Mouse (Mus musculus) embryonic facial prominence, embryonic 14.5 days (tissue): ENCODE data around the gene Tas2r113. TPM values are rescaled to one million over a fixed set of nuclear protein-coding genes. Genes with fewer than 3 reads are reported as not detected.
"Not testable (repeated sequence)": the region's sequence is repeated elsewhere in the genome, so short reads cannot be mapped to it uniquely, and the experiment has no call there.

Experiments used
- ATAC-seq: fragments of 200-750 bp; cut with Nextera tagmentation; 2 replicates; pipeline ENCODE4 v1.8.0; 2017; ENCODE audit warnings: low read depth, moderate number of reproducible peaks, moderate TSS enrichment
- DNase-seq: peaks from one replicate; pipeline ENCODE4 v3.0.0-alpha.2; 2015; ENCODE audit warnings: low spot score
- H3K27ac ChIP-seq: fragments of 300-500 bp; sonication (generic); replicated peaks from 2 replicates; pipeline ENCODE4 v1.5.1; 2014; ENCODE audit warnings: low read depth, mild to moderate bottlenecking, low read length, moderate library complexity
- H3K27me3 ChIP-seq: fragments of 300-500 bp; sonication (generic); replicated peaks from 2 replicates; pipeline ENCODE4 v1.6.1; 2014; ENCODE audit warnings: low read length; ENCODE audit not compliant: control insufficient read depth, insufficient read depth
- H3K36me3 ChIP-seq: fragments of 300-500 bp; sonication (generic); 2 replicates; pipeline ENCODE4 v1.6.1; 2014; ENCODE audit warnings: low read length, mixed read lengths; ENCODE audit not compliant: control insufficient read depth, insufficient read depth
- H3K4me1 ChIP-seq: fragments of 300-500 bp; sonication (generic); 2 replicates; pipeline ENCODE4 v1.6.1; 2014; ENCODE audit warnings: antibody characterized with exemption, low read length; ENCODE audit not compliant: control insufficient read depth, insufficient read depth
- H3K4me2 ChIP-seq: fragments of 300-500 bp; sonication (generic); 2 replicates; pipeline ENCODE4 v1.6.1; 2014; ENCODE audit warnings: low read depth, mild to moderate bottlenecking, low read length, moderate library complexity, mixed read lengths
- H3K4me3 ChIP-seq: fragments of 300-500 bp; sonication (generic); 2 replicates; pipeline ENCODE4 v1.5.1; 2014; ENCODE audit warnings: low read depth, mild to moderate bottlenecking, low read length
- H3K9ac ChIP-seq: fragments of 300-500 bp; sonication (generic); 2 replicates; pipeline ENCODE4 v1.6.1; 2014; ENCODE audit warnings: low read depth, mild to moderate bottlenecking, low read length, moderate library complexity, mixed read lengths
- H3K9me3 ChIP-seq: fragments of 300-500 bp; sonication (generic); 2 replicates; pipeline ENCODE4 v1.6.1; 2016; ENCODE audit warnings: low read length; ENCODE audit not compliant: control insufficient read depth
- WGBS: fragments of 180-500 bp; shearing (Covaris S2); extraction: QIAGEN DNeasy Blood & Tissue Kit; methylation state at CpG from one replicate; pipeline ENCODE4 v1.1.7; 2014; 5-methylcytosine and 5-hydroxymethylcytosine counted together
- polyA plus RNA-seq: library from polyadenylated mRNA; unstranded; fragments of >200 nt; fragmentation: Nextera tagmentation; extraction: Ambion mirVana; gene quantifications from 2 replicates; pipeline ENCODE4 v1.2.1, GENCODE M21; 2014

Gene Tas2r113
- not detected in 2 replicates for polyA plus RNA-seq

GRCm38 (mm10) chr6:132892711-132893110, at the start of gene Tas2r113:
TSS of gene Tas2r113 (plus strand) at chr6:132893011.
- ATAC-seq (no peak), DNase-seq (no peak)
- Histone ChIP-seq H3K27ac (no peak within 1 kb of the TSS), H3K4me1 (no peaks in the 10 kb centered on the region), H3K4me2 (no peak within 1 kb of the TSS), H3K27me3 (no peaks in the 10 kb centered on the region), H3K9ac (no peak within 1 kb of the TSS), H3K36me3 (no peaks in the 10 kb centered on the region), H3K9me3 (no peaks in the 10 kb centered on the region), H3K4me3 (no peak within 1 kb of the TSS)
- WGBS = 72% methylated on average over 1 of the region's 1 CpGs

- Histone ChIP-seq H3K4me2 (no peak within 1 kb of the TSS), H3K9me3 (no peaks in the 10 kb centered on the region), H3K4me1 (no peaks in the 10 kb centered on the region), H3K36me3 (no peaks in the 10 kb centered on the region), H3K4me3 (no peak within 1 kb of the TSS), H3K27me3 (no peaks in the 10 kb centered on the region), H3K9ac (no peak within 1 kb of the TSS), H3K27ac (no peak within 1 kb of the TSS)
- DNase-seq = no peak
- no peak for ATAC-seq
- WGBS = 68% methylated on average over 1 of the region's 1 CpGs
These were observed 46.0 kb upstream of the Tas2r113 start, which contains the start of gene Tas2r123 for GRCm38 (mm10) chr6:132846842-132847241. TSS of gene Tas2r123 (plus strand) at chr6:132847142.

- H3K36me3 ChIP-seq = no peaks in the 10 kb centered on the region
- H3K4me2 ChIP-seq = no peak within 1 kb of the TSS
- no peaks in the 10 kb centered on the region for H3K4me1 ChIP-seq
- no peak for ATAC-seq
- H3K4me3 ChIP-seq = no peak within 1 kb of the TSS
- no peak within 1 kb of the TSS for H3K27ac ChIP-seq
- 75% methylated on average over 1 of the region's 1 CpGs for WGBS
- H3K9me3 ChIP-seq = no peaks in the 10 kb centered on the region
- no peaks in the 10 kb centered on the region for H3K27me3 ChIP-seq
- H3K9ac ChIP-seq = no peak within 1 kb of the TSS
- no peak for DNase-seq
These were observed 37.7 kb upstream of the Tas2r113 start, which contains the start of gene Tas2r116 for GRCm38 (mm10) chr6:132855138-132855537. TSS of gene Tas2r116 (plus strand) at chr6:132855438.

GRCm38 (mm10) chr6:132867708-132868107, 25.1 kb upstream of the Tas2r113 start, which contains the start of gene Tas2r110:
TSS of gene Tas2r110 (plus strand) at chr6:132868008.
- ATAC-seq (no peak), DNase-seq (no peak)
- H3K9ac ChIP-seq = no peak within 1 kb of the TSS
- no peak within 1 kb of the TSS for H3K4me2 ChIP-seq
- H3K27ac ChIP-seq = no peak within 1 kb of the TSS
- no peaks in the 10 kb centered on the region for H3K36me3 ChIP-seq
- H3K4me1 ChIP-seq = no peaks in the 10 kb centered on the region
- H3K9me3 ChIP-seq = no peaks in the 10 kb centered on the region
- no peaks in the 10 kb centered on the region for H3K27me3 ChIP-seq
- no peak within 1 kb of the TSS for H3K4me3 ChIP-seq

- no peak within 1 kb of the TSS for H3K27ac ChIP-seq
- no peaks in the 10 kb centered on the region for H3K36me3 ChIP-seq
- no peak within 1 kb of the TSS for H3K9ac ChIP-seq
- H3K4me1 ChIP-seq = no peaks in the 10 kb centered on the region
- no peak for DNase-seq
- H3K4me3 ChIP-seq = no peak within 1 kb of the TSS
- no peak within 1 kb of the TSS for H3K4me2 ChIP-seq
- whole genome bisulfite sequencing = 75% methylated on average over 3 of the region's 3 CpGs
- no peaks in the 10 kb centered on the region for H3K9me3 ChIP-seq
- ATAC-seq = no peak
- H3K27me3 ChIP-seq = no peaks in the 10 kb centered on the region
These were observed 16.5 kb downstream of the Tas2r113 start, which contains the start of gene Tas2r125 for GRCm38 (mm10) chr6:132909351-132909750. TSS of gene Tas2r125 (plus strand) at chr6:132909651.

GRCm38 (mm10) chr6:132941376-132941775, 48.6 kb downstream of the Tas2r113 start:
- H3K27ac ChIP-seq, H3K4me1 ChIP-seq, DNase-seq, H3K9ac ChIP-seq, H3K36me3 ChIP-seq, H3K9me3 ChIP-seq, H3K4me2 ChIP-seq, H3K27me3 ChIP-seq, ATAC-seq, H3K4me3 ChIP-seq: not testable (repeated sequence)

Other genes with a start within 250 kb of the Tas2r113 start
- gene A630073D07Rik, start 241.5 kb upstream of the Tas2r113 start, polyA plus RNA-seq = not detected in 2 replicates
- gene Tas2r120, start 236.1 kb upstream of the Tas2r113 start, polyA plus RNA-seq = not detected in 2 replicates
- gene Tas2r121, start 192.0 kb upstream of the Tas2r113 start, polyA plus RNA-seq = not detected in 2 replicates
- gene Tas2r122, start 181.1 kb upstream of the Tas2r113 start, polyA plus RNA-seq = not detected in 2 replicates
- not detected in 2 replicates for gene Tas2r115, start 155.0 kb upstream of the Tas2r113 start, polyA plus RNA-seq
- gene Tas2r124, start 138.3 kb upstream of the Tas2r113 start, polyA plus RNA-seq = not detected in 2 replicates
- not detected in 2 replicates for gene Tas2r102, start 130.9 kb upstream of the Tas2r113 start, polyA plus RNA-seq
- not detected in 2 replicates for gene Tas2r136, start 114.8 kb upstream of the Tas2r113 start, polyA plus RNA-seq
- not detected in 2 replicates for gene Tas2r117, start 90.2 kb upstream of the Tas2r113 start, polyA plus RNA-seq
- not detected in 2 replicates for gene Tas2r123, start 45.9 kb upstream of the Tas2r113 start, polyA plus RNA-seq
- gene Tas2r116, start 37.6 kb upstream of the Tas2r113 start, polyA plus RNA-seq = not detected in 2 replicates
- not detected in 2 replicates for gene Tas2r110, start 25.0 kb upstream of the Tas2r113 start, polyA plus RNA-seq
- gene Tas2r125, start 16.6 kb downstream of the Tas2r113 start, polyA plus RNA-seq = not detected in 2 replicates
- not detected in 2 replicates for gene Tas2r129, start 58.1 kb downstream of the Tas2r113 start, polyA plus RNA-seq
- not detected in 2 replicates for gene Tas2r131, start 64.9 kb downstream of the Tas2r113 start, polyA plus RNA-seq
- not detected in 2 replicates for gene Tas2r109, start 88.0 kb downstream of the Tas2r113 start, polyA plus RNA-seq
- not detected in 2 replicates for gene Tas2r103, start 144.1 kb downstream of the Tas2r113 start, polyA plus RNA-seq
- gene Tas2r140, start 162.8 kb downstream of the Tas2r113 start, polyA plus RNA-seq = not detected in 2 replicates
- gene Smim10l1, start 211.9 kb downstream of the Tas2r113 start, polyA plus RNA-seq = 67.6 and 69.7 TPM in 2 replicates